Mouse (Mus musculus) right cerebral cortex, postnatal 36 days (tissue): ENCODE measurements around the gene Iqsec1.

Source experiments
- DNase-seq, 2 experiments: peaks; one replicate each; pipeline ENCODE4 v3.0.0; 2022; ENCODE audit warnings: low spot score in 2 of 2, mixed read lengths in 1 of 2

Iqsec1 gene

GRCm38 (mm10) chr6:90727826-90728225 lies 260.7 kb downstream of the Iqsec1 start:
- DNase-seq, result no peak

- DNase-seq, result no peak
Measured at GRCm38 (mm10) chr6:90726711-90727122, 261.8 kb downstream of the Iqsec1 start.

- DNase-seq, result no peak
Measured at GRCm38 (mm10) chr6:90725526-90725925, 263.0 kb downstream of the Iqsec1 start.

- no peak for DNase-seq
Measured at GRCm38 (mm10) chr6:90722993-90723392, 265.5 kb downstream of the Iqsec1 start.

- DNase-seq, result no peak
Measured at GRCm38 (mm10) chr6:90720996-90721746, 267.3 kb downstream of the Iqsec1 start.

DNA sequence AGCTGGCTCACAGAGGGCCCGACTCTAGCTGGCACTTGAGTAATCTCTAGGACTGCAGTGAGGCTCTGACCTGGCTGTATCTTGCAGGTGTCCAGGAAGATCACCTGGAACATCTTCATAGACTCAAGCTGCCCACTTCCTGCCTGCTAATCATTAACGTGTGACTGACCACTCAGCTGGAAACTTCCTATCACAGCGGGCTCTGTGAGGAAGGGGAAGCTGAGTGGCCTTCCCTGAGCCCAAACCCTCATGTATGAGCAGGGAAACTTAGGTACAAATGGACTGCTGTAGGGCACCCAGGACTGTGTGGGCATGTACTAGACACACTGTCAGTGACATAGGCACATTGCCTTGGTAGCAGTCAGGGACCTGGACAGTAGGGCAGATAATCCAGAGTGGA lies 268.3 kb downstream of the Iqsec1 start:
- no peak for DNase-seq

DNA sequence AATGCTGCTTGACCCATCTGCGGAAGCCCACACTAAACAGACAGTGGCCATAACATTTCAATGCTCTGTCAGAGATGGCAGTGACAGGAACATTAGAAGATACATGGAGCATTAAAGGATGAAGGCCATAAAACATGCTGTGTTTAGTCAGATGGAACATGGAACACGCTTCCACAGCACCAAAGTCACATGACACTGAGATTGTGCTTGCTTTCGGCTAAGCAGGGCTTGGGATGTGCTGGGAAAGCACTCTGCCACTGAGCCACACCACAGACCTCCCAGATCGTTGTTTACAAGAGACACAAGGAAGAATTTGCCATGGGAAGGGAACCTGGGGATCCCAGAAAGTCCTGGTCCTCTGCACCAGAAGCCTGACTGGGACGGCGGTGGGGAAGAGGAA lies 269.1 kb downstream of the Iqsec1 start:
- no peak for DNase-seq

GRCm38 (mm10) chr6:90718477-90718876 lies 270.0 kb downstream of the Iqsec1 start:
- no peak for DNase-seq

- DNase-seq, result no peak
Measured at GRCm38 (mm10) chr6:90717711-90718110, 270.8 kb downstream of the Iqsec1 start.

DNA sequence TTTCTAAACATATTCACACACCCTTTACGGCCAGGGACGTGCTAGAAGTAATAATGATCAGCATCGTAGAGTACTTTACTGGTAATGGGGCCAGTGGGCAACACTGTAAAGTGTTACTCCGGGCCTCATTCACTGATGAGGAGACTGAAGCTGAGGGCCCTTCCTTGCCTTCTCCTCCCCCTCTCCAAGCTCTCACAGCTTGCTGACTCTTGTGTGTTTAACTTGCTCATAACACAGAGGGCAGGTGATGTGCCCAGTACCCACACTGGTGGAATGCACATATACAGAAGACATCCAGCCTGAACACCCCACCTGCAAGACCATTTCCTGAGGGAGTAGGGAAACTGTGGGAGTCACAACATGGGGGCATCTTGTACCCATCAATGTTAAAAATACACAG lies 271.6 kb downstream of the Iqsec1 start:
- no peak for DNase-seq

DNA sequence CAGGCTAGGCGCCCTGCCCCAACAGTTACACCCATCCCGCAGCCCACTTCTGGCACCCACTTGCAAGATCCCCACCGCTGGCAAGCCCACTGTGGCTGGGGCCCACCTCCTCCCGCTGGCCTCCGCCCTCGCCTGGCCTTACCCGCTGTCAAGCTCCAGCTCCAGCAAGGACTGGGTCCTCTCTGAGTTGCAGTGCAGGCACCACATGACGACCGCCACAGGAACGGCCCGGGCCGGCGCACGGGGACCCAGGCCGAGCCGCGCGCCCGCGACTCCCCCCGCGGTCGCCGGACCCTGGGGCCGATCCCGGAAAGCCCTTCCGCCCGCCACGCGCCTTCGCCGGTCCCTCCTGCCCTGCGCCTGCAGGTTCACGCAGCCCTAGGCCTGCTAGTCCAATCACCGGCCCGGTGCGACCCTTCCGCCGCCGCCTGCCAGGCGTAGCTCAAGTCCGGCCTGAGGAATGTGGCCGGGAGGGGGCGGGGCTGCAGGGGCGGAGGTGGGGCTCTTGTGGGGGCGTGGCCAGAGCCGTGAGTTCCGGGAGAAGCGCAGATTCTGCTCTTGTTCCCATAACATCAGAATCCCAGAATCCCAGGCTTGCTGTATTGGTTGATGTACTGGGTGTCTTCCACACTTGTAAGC lies 272.3 kb downstream of the Iqsec1 start:
- no peak for DNase-seq

- no peak for DNase-seq
Measured at GRCm38 (mm10) chr6:90715245-90715905, 273.1 kb downstream of the Iqsec1 start.

DNA sequence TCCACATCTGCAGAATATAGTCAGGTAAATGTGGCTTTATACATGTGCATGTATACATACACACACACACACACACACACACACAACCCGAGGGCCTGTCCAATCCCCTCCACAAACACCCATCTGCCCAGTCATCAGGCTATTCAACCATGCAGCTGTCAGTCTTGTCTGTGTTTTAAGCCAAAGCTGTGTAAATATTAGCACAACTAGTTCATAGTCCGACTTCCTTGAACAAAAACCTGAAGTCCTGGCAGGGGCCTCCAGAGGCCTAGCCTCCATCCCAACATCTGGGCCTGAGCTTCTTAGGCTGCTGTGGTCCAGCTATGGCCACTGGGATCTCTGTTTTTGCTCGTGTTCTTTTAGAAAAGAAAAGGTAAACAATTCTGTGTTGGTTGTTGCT lies 274.8 kb downstream of the Iqsec1 start:
- no peak for DNase-seq

GRCm38 (mm10) chr6:90712486-90713480 lies 275.7 kb downstream of the Iqsec1 start:
- DNase-seq, result no peak

- DNase-seq, result no peak
Measured at GRCm38 (mm10) chr6:90712063-90712462, 276.4 kb downstream of the Iqsec1 start.

GRCm38 (mm10) chr6:90711476-90712035 lies 276.9 kb downstream of the Iqsec1 start:
- DNase-seq, result no peak

- DNase-seq, result no peak
Measured at GRCm38 (mm10) chr6:90710778-90711177, 277.7 kb downstream of the Iqsec1 start.

- DNase-seq, result no peak
Measured at GRCm38 (mm10) chr6:90709929-90710777, 278.3 kb downstream of the Iqsec1 start.

DNA sequence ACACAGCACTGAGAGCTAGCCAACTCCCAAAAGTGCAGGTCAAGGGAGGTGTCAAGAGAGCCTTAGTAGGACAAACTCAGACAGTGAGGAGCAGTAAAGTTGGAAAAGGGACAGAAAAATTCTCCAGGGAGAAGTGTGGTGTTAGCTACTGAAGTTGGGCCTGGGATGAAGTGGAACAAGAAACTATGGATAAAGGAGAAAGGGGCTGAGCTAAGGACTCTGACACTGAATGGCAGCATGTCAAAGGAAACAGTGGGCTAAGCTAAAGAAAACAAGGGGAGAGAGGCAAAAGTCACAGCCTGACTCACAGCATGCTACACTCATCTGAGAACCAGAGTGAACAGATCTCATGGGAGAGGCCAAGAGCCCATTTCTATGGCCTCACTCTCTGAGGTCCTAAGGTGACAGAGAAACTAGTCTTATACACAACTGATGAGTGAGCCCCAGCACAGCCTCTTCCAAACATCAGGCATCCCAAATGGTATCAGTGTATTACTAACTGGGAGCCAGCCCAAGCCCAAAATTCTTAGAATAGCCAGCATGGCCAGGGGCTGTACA lies 280.3 kb downstream of the Iqsec1 start:
- no peak for DNase-seq

DNA sequence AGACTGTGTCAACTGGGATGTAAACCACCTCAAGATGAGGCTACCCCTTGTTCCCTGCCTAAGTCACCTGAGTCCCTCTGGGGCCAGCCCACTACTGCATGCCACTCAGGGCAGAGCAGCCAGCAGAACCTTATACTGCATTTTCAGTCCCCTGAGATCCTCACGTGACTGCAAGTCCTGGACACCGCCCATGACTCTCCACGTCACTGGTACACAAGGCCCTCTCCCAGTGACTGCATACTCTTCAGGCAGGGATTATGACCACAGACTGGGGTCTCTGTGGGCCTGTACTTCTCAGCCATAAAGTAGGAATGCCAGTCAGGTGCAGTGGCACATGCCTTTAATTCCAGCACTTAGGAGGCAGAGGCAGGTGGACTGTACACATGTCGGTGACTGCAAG lies 281.3 kb downstream of the Iqsec1 start:
- DNase-seq, result no peak
